Mouse (Mus musculus): Measurements from ENCODE around the gene Tcf7l2.

Gene Tcf7l2

GRCm38 (mm10) chr19:55756707-55757106 is 15.1 kb downstream of the Tcf7l2 start:
- no peak for DNase-seq (ENCODE audit: low read depth, low spot score)

- no peak for DNase-seq (ENCODE audit: low read depth, low spot score)
Measured at GRCm38 (mm10) chr19:55757403-55757802, 15.8 kb downstream of the Tcf7l2 start.

GRCm38 (mm10) chr19:55758158-55758557 is 16.5 kb downstream of the Tcf7l2 start:
- no peak for DNase-seq (ENCODE audit: low read depth, low spot score)

- no peak for DNase-seq (ENCODE audit: low read depth, low spot score)
Measured at GRCm38 (mm10) chr19:55759006-55759405, 17.4 kb downstream of the Tcf7l2 start.

- no peak for DNase-seq (ENCODE audit: low read depth, low spot score)
Measured at GRCm38 (mm10) chr19:55761086-55761485, 19.5 kb downstream of the Tcf7l2 start.

- no peak for DNase-seq (ENCODE audit: low read depth, low spot score)
Measured at GRCm38 (mm10) chr19:55762187-55762586, 20.6 kb downstream of the Tcf7l2 start.

GRCm38 (mm10) chr19:55765814-55766213 is 24.2 kb downstream of the Tcf7l2 start:
- no peak for DNase-seq (ENCODE audit: low read depth, low spot score)

- DNase-seq (ENCODE audit: low read depth, low spot score): no peak
Measured at GRCm38 (mm10) chr19:55767104-55767503, 25.5 kb downstream of the Tcf7l2 start.

- no peak for DNase-seq (ENCODE audit: low read depth, low spot score)
Measured at GRCm38 (mm10) chr19:55767579-55767978, 26.0 kb downstream of the Tcf7l2 start.

GRCm38 (mm10) chr19:55768246-55768645 is 26.6 kb downstream of the Tcf7l2 start:
- peak; percentile 29 for DNase-seq (ENCODE audit: low read depth, low spot score)

GRCm38 (mm10) chr19:55768889-55769288 is 27.3 kb downstream of the Tcf7l2 start:
- DNase-seq (ENCODE audit: low read depth, low spot score): peak; percentile 63

- DNase-seq (ENCODE audit: low read depth, low spot score): no peak
Measured at GRCm38 (mm10) chr19:55774334-55774733, 32.7 kb downstream of the Tcf7l2 start.

GRCm38 (mm10) chr19:55774824-55775223 is 33.2 kb downstream of the Tcf7l2 start:
- DNase-seq (ENCODE audit: low read depth, low spot score): no peak

GRCm38 (mm10) chr19:55779871-55780270 is 38.3 kb downstream of the Tcf7l2 start:
- no peak for DNase-seq (ENCODE audit: low read depth, low spot score)

- no peak for DNase-seq (ENCODE audit: low read depth, low spot score)
Measured at GRCm38 (mm10) chr19:55781087-55781486, 39.5 kb downstream of the Tcf7l2 start.

GRCm38 (mm10) chr19:55781681-55782080 is 40.1 kb downstream of the Tcf7l2 start:
- DNase-seq (ENCODE audit: low read depth, low spot score): no peak

- no peak for DNase-seq (ENCODE audit: low read depth, low spot score)
Measured at GRCm38 (mm10) chr19:55784796-55785418, 43.3 kb downstream of the Tcf7l2 start.

- DNase-seq (ENCODE audit: low read depth, low spot score): peak; percentile 33
Measured at GRCm38 (mm10) chr19:55787420-55787819, 45.8 kb downstream of the Tcf7l2 start.

GRCm38 (mm10) chr19:55788285-55788904 is 46.8 kb downstream of the Tcf7l2 start:
- no peak for DNase-seq (ENCODE audit: low read depth, low spot score)

- no peak for DNase-seq (ENCODE audit: low read depth, low spot score)
Measured at GRCm38 (mm10) chr19:55788905-55789295, 47.3 kb downstream of the Tcf7l2 start.

- no peak for DNase-seq (ENCODE audit: low read depth, low spot score)
Measured at GRCm38 (mm10) chr19:55789838-55790237, 48.2 kb downstream of the Tcf7l2 start.

GRCm38 (mm10) chr19:55791293-55791692 is 49.7 kb downstream of the Tcf7l2 start:
- DNase-seq (ENCODE audit: low read depth, low spot score): no peak

GRCm38 (mm10) chr19:55791886-55792285 is 50.3 kb downstream of the Tcf7l2 start:
- DNase-seq (ENCODE audit: low read depth, low spot score): peak; percentile 18

Measured in CD4-positive, CD25-positive, alpha-beta regulatory T cell, adult 2 months (primary cell).